Mouse (Mus musculus) cerebellum, adult 2 months (tissue): ENCODE measurements around the gene Cbarp. TPM values are rescaled to one million over a fixed set of nuclear protein-coding genes. Genes with fewer than 3 reads are reported as not detected.

Experiments used
- DNase-seq, 2 experiments: peaks; one replicate each; pipeline ENCODE4 v3.0.0; 2021
- H3K27ac ChIP-seq: fragments of 200-500 bp; 2 replicates; pipeline ENCODE4 v1.5.1; 2012; ENCODE audit warnings: low read length, control low read depth, inconsistent platforms; ENCODE audit not compliant: insufficient read depth
- H3K27me3 ChIP-seq: fragments of 200-500 bp; 2 replicates; pipeline ENCODE4 v1.6.1; 2012; ENCODE audit warnings: inconsistent platforms, mild to moderate bottlenecking, low read length, moderate library complexity; ENCODE audit not compliant: control insufficient read depth, insufficient read depth
- H3K4me1 ChIP-seq: fragments of 200-500 bp; 2 replicates; pipeline ENCODE4 v1.6.1; 2011; ENCODE audit warnings: low read length; ENCODE audit not compliant: control insufficient read depth, insufficient read depth
- H3K4me3 ChIP-seq: fragments of 200-500 bp; replicated peaks from 2 replicates; pipeline ENCODE3; 2011; ENCODE audit warnings: mild to moderate bottlenecking, low read depth, low read length, control low read depth; ENCODE audit not compliant: insufficient read depth
- CTCF ChIP-seq: fragments of 200-500 bp; IDR thresholded peaks from 2 replicates; pipeline ENCODE4 v1.5.1; 2011; ENCODE audit warnings: low read depth, mild to moderate bottlenecking, control low read depth, low read length, moderate library complexity, borderline replicate concordance; ENCODE audit not compliant: insufficient read depth
- POLR2A ChIP-seq: fragments of 200-500 bp; IDR thresholded peaks from 2 replicates; pipeline ENCODE4 v1.6.1; 2011; ENCODE audit warnings: low read length, control low read depth, borderline replicate concordance; ENCODE audit not compliant: insufficient read depth
- WGBS: fragments of 180-500 bp; shearing (Covaris S2); methylation state at CpG from one replicate; pipeline ENCODE4 v1.1.7; 2018; 5-methylcytosine and 5-hydroxymethylcytosine counted together
- polyA plus RNA-seq: library from polyadenylated mRNA; depleted of rRNA; stranded (reverse); fragments of >200 nt; gene quantifications from 2 replicates; pipeline ENCODE4 v1.2.3, GENCODE M21; 2012

Gene Cbarp
- polyA plus RNA-seq, 1 experiment = 151 TPM

- H3K4me3 ChIP-seq = no peak overlapping the region
- H3K27ac ChIP-seq = no peak overlapping the region
- 80% methylated on average over 9 of the region's 9 CpGs for WGBS
- no peaks in the 10 kb centered on the region for H3K27me3 ChIP-seq
- H3K4me1 ChIP-seq = peaks cover 35% of the 10 kb centered on the region
- peak in 1 of 2 experiments; percentile 19 for DNase-seq
- TF ChIP-seq POLR2A (no peak), CTCF (no peak)
These were observed 16.6 kb downstream of the Cbarp start for GRCm38 (mm10) chr10:80123932-80124562.

DNA sequence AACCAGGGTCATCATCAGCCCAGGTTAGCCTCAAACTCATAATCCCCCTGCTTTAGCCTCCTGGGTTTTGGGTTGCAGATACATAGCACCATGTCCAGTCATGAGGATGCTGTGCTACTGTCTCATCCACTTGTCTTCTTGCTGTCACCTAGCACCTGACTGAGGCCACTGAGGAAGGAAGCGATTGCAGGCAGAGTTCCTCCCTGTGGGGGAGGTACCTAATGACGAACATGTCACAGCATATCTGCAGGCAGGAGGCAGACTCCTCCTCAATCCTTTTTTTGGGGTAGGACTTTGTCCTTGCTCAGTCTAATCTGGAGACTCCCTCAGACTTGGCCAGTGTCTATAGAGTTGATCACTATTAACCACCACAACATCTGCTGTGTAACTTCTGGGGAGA, 19.0 kb downstream of the Cbarp start:
- no peak overlapping the region for H3K27ac ChIP-seq
- H3K4me1 ChIP-seq = peaks cover 33% of the 10 kb centered on the region
- H3K4me3 ChIP-seq = no peak overlapping the region
- DNase-seq = no peak
- TF ChIP-seq CTCF (no peak), POLR2A (no peak)
- no peaks in the 10 kb centered on the region for H3K27me3 ChIP-seq
- whole genome bisulfite sequencing = 67% methylated on average over 2 of the region's 2 CpGs

- 13% methylated on average over 2 of the region's 2 CpGs for WGBS
- peaks cover 33% of the 10 kb centered on the region for H3K4me1 ChIP-seq
- no peak overlapping the region for H3K4me3 ChIP-seq
- DNase-seq = peak in 1 of 2 experiments; percentile 33
- no peak overlapping the region for H3K27ac ChIP-seq
- H3K27me3 ChIP-seq = no peaks in the 10 kb centered on the region
- TF ChIP-seq CTCF (no peak), POLR2A (no peak)
These were observed 20.5 kb downstream of the Cbarp start for GRCm38 (mm10) chr10:80120146-80120545.

DNA sequence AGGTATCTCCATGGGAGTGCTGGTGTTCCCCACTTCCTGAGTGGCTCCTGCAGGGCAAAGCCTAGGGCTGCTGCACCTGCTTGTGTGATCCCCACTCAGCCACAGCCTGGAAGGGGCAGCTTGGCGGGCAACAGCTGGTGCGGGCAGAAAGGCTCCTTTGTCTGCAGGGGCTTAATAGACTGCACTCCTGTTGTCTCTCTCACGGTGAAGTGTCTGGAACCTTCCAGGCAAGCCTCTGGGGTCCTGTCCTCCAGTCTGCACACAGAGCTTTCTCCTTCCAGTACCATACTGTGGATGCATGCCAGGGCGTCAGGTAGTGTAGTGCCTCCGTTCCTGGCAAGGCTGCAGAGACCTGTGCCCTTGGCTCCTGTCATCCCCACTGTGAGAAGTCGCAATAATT, 22.1 kb downstream of the Cbarp start:
- Histone ChIP-seq H3K4me1 (peaks cover 19% of the 10 kb centered on the region), H3K27me3 (no peaks in the 10 kb centered on the region), H3K4me3 (no peak overlapping the region), H3K27ac (0 out of 2 replicates have a peak overlapping the region, but pooled peaks have one; percentile 0)
- 9% methylated on average over 6 of the region's 6 CpGs for WGBS
- TF ChIP-seq POLR2A (no peak), CTCF (no peak)
- peak; percentile 62 to 66 for DNase-seq

GRCm38 (mm10) chr10:80117736-80118135, 22.9 kb downstream of the Cbarp start:
- H3K27ac ChIP-seq = peak overlapping the region; percentile 24
- DNase-seq = peak; percentile 51 to 71
- H3K4me1 ChIP-seq = peaks cover 19% of the 10 kb centered on the region
- TF ChIP-seq POLR2A = no peak
- no peak for TF ChIP-seq CTCF
- H3K27me3 ChIP-seq = no peaks in the 10 kb centered on the region
- 0% methylated on average over 1 of the region's 1 CpGs for WGBS
- peak overlapping the region; percentile 83 for H3K4me3 ChIP-seq

- peaks cover 19% of the 10 kb centered on the region for H3K4me1 ChIP-seq
- no peaks in the 10 kb centered on the region for H3K27me3 ChIP-seq
- peak overlapping the region; percentile 83 for H3K4me3 ChIP-seq
- peak; percentile 57 to 60 for DNase-seq
- TF ChIP-seq CTCF = no peak
- TF ChIP-seq POLR2A = no peak
- 2% methylated on average over 30 of the region's 30 CpGs for WGBS
- peak overlapping the region; percentile 54 for H3K27ac ChIP-seq
These were observed 23.5 kb downstream of the Cbarp start for GRCm38 (mm10) chr10:80116927-80117691.

GRCm38 (mm10) chr10:80116563-80116926, 24.1 kb downstream of the Cbarp start:
- 1% methylated on average over 27 of the region's 27 CpGs for WGBS
- DNase-seq = peak in 1 of 2 experiments; percentile 60
- peak overlapping the region; percentile 83 for H3K4me3 ChIP-seq
- no peaks in the 10 kb centered on the region for H3K27me3 ChIP-seq
- TF ChIP-seq CTCF = no peak
- no peak for TF ChIP-seq POLR2A
- H3K27ac ChIP-seq = peak overlapping the region; percentile 54
- H3K4me1 ChIP-seq = peaks cover 19% of the 10 kb centered on the region

DNA sequence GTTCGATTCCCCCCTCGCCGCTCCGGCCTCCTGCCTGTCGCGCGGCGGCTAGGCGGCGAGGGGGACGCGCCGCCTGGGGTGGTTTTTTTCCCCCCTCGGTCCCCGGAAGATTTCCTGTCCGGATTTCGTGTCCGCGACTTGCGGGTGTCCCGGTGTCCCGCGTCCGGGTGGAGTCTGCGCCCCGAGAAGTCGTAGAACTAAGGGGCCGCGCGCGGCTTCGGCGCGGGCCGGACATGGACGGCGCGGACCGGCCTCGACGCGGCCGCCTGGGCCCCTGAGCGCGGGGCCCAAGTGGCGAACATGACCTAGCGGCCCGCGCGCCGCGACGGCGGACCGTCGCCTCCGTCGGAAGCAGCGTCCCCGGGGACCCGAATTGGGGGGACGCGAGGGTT, 24.7 kb downstream of the Cbarp start:
- Histone ChIP-seq H3K27me3 (no peaks in the 10 kb centered on the region), H3K4me3 (peak overlapping the region; percentile 83), H3K4me1 (peaks cover 19% of the 10 kb centered on the region), H3K27ac (peak overlapping the region; percentile 49; the same call in 1 of the 2 replicates)
- WGBS = under 1% methylated on average over 63 of the region's 63 CpGs
- no peak for DNase-seq
- no peak for TF ChIP-seq POLR2A
- no peak for TF ChIP-seq CTCF
